Mouse (Mus musculus): ENCODE results near the gene Hook1.
A peak's percentile ranks its signal among the peaks of the same experiment; 100 is the strongest.
"Not testable (repeated sequence)": the region's sequence is repeated elsewhere in the genome, so short reads cannot be mapped to it uniquely, and the experiment has no call there.

Gene Hook1

DNA sequence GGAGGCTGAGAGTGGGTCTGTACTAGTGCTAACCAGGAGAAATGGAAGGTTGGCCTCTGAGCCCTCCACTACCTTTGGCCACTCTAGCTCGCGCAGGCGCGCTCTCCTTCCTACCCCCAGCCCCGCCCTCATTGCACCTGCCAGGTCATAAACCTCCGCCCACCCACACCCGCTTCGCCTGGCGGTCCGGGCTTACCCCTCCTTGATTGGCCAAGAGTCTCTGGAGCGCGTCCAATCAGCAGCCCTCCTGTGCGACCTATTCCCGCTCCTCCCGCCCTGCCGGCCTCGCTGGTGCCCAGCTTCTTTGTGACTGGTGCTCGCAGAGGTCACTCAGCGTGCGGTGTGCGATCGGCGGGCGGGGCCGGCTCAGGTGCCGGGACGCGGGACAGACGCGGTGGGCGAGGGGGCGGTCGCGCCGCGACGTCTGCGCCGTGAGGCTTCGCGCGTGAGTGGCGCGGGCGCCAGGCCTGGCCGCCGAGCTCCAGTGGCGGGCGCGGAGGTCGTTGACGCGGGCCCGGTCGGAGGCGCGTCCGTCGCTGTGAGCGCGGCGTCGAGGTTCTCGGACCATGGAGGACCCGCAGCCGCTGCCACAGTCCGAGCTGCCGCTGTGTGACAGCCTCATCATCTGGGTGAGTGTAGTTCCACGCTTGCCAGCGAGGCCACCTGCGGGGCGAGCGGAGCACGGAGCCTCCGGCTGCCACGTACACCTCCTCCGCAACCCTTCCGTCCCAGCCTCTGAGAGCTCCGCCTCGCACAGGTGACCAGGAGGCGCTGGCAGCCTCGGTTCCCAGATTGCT, at the start of gene Hook1:
Gene Hook1 (plus strand): TSS at position 313 of the 797 bp plus-strand sequence.
- peak; percentile 90 for DNase-seq (ENCODE audit: low read depth, low spot score)

DNA sequence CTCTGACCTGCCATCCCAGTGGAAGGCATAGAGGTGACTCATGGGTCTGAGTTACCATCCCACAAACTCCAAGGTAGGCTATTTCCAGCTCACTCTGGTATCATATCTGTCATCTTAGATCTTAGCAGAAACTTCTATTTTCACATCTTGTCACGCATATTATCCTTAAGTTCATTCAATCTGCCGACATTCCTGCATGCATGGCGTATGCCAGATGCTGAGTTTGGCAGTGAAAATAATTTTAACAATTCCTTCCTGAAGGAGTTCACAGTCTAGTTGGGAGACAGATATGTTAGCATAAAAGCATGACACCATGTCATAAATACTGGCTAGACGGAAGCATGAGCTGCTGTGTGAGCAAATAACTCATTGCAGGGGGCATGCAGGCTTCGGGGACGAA, 49.3 kb upstream of the Hook1 start:
- DNase-seq (ENCODE audit: low read depth, low spot score) = no peak

DNA sequence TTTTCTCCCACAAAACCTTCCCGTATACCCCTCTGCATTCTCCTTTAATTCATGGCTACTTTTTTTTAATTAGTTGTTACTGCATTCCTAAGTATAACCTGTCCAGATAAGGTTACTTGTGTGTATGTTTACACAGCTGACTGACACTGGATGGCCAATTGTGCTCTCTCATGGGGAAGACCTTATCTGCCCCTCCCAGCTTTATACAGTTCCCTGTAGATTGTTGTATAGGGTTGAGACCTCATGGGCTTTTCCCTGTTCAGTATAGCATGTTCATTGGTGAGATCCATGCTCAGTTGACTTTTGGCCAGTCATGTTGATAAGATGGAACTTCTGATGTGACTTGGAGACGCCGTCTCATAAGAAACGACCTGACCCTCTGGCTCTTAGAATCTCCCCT, 46.6 kb upstream of the Hook1 start:
- DNase-seq (ENCODE audit: low read depth, low spot score) = no peak

DNA sequence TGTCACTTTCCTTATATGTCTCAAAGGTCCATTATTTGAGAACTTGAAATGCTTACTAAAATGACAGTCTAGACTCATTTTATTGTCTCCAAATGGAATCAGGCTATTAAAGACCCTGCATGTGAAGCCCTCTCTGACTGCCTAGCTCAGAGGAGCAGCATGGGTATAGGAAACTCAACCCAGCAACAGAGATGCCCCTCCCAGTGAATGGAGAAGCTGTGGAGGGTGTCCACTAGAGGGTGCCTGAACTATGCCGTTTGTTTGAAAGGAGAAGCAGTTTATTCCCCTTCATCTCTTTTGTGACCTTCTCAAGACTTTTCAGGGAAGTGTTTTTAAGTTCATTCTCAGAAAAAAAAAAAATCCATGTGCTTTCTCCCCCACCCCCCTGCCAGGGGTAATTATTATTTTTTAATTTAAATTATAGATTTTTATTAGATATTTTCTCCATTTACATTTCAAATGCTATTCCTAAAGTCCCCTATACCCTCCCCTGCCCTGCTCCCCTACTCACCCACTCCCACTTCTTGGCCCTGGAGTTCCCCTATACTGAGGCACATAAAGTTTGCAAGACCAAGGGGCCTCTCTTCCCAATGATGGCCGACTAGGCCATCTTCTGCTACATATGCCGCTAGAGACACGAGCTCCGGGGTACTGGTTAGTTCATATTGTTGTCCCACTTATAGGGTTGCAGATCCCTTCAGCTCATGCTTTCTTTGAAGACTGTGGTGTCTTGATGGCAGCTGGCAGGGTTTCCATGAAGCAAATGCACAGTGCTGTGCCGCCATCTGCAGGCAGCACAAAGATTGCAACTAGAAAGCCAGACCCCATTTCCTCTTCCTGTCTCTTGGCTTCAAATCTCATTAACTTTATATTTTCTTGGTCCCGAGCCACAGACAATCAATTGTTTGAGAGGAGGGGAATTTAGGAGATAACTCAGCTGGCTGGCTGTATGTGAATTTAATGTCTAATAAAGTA, 42.5 kb upstream of the Hook1 start:
- peak; percentile 56 for DNase-seq (ENCODE audit: low read depth, low spot score)

DNA sequence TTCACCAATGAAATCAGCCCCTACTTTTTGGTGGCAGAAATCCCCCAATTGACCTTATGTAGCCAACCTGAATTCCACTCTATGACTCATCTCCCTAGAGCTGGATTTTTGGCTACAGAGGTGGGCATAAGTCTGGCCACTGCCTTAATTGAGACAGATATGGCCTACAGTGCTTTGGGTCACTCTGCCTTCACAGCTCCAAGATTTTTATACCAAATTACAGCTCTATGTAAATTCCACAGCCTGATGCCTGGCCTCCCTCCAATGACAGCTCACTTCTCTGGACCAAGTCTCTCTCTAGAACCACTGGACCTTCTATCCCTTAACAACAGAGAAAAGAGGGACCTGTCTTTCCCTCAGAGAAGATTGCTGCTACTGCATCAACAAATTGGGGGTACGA, 38.2 kb upstream of the Hook1 start:
- no peak for DNase-seq (ENCODE audit: low read depth, low spot score)

DNA sequence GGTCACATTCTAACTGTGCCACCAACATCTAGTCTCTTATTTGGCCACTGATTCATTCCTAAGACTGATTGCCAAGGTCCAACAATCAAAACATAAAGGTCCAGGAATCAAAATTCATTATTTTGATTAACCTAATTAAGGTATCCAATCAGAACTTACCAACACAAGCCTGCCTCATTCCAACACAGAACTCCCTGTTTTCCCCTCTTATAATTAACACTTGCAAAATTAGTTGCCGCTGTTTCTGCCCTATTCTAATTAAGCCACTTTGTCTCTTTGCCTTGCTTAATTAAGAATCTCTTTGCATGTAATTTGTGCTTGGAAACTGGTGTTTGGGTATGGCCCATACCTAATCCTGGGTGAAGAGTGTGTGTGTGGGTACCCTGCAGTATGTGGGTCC, 37.1 kb upstream of the Hook1 start:
- no peak for DNase-seq (ENCODE audit: low read depth, low spot score)

DNA sequence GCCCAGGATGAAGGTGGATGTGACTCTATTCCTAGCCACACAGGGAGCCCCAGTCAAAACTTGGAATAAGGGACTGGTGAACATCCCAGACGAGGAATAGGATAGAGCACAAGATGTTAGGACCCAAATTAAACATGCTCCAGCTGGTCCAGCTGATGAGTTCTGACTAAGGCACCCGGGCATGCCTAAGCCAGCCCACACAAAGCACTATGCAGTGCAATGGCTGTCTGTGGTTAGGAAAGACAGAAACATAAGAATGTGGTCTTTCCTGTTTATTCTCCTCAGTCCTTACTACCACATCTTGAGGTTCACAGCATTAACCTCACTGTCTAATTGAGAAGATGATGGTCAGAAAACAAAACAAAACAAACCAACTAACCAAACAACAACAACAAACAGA, 35.7 kb upstream of the Hook1 start:
- DNase-seq (ENCODE audit: low read depth, low spot score) = no peak

DNA sequence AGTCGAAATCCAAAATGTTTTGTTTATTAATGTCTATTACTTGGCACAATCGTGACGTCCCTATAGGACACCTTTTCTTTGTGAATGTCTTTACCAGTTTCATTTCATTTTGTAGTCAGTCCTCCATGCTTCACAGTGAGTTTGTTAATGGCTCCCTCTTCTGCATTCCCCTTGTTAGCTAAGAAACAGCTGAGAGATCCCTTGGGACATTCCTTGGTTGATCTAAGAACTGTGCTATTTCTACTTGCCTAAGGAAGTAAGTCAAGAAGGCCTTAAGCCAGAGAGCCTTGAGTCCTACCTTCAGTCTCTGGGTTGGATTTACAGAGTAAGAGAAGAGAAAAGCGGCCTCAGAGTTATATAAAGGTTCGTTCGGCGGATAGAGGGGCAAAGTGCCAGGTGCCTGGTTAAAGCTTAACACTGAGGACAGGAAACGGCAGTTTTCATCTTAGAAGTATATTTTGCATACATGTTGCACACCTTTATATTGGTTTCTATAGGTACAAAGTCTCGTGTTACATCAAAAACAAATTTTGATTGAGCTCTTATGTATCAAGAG, 33.2 kb upstream of the Hook1 start:
- no peak for DNase-seq (ENCODE audit: low read depth, low spot score)

DNA sequence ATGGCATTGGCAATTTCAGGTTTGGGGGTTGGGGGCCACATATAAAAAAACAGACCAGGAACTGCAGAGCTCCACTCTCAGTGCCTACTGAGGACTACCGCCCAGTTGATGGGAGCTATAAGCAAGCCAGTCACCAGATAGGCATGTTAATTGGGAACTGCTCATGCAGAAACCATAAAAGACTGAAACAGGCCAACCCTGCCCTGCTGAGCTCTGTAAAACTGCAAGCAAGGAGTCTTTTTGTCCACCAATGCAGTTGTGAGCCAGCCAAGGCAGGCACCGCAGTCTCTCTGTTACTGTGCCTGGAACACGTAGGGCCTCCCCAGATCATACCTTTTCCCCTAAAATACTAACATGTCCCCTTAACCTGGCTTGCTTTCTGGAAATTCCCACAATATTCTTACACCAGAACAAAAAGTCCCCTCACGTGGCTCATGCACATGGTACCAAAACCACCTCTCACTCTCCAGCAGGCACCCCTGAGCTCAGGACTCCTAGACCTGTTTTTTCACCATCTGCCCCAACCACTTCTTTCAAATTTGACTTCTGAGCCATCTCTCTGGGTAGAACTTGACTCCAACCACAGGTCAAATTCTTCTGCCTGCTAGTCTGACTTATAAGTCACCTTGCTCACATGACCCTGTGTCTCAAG, 32.5 kb upstream of the Hook1 start:
- no peak for DNase-seq (ENCODE audit: low read depth, low spot score)

DNA sequence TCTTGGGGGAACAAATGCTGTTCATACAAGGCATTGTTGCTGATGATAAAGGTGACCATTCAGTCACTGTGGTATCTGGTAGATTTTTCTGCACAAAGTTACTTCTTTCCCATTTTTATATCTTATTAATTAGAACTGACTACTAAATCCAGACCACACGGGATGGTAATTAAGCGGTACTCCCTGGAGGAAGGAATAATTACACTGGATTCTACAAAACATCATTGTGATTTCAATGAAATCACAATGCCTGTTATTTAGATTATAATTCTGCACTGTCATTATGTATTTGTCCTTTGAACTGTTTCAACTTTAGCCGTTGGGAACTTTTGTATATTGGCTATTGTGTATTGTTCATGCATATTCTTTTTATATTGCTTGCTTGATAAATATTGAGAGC, 28.3 kb upstream of the Hook1 start:
- DNase-seq (ENCODE audit: low read depth, low spot score) = no peak

DNA sequence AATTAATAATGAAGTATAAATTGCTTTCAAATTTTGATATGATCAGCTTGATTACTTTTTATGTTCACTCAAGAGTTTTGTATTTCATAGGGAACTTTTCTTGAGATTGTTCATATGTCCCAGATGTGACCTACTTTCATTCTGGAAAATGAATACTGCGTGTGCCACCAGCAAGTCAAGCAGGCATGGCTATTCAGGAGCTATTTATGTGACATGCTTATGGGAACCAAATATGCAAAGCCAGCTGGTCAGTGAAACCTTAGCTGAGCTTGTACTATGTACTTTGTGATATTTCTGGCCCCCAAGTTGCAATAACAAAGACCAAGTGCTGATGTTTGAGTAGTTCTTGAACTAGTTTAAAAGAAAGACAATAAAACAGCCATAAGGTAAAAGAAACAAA, 19.1 kb upstream of the Hook1 start:
- no peak for DNase-seq (ENCODE audit: low read depth, low spot score)

DNA sequence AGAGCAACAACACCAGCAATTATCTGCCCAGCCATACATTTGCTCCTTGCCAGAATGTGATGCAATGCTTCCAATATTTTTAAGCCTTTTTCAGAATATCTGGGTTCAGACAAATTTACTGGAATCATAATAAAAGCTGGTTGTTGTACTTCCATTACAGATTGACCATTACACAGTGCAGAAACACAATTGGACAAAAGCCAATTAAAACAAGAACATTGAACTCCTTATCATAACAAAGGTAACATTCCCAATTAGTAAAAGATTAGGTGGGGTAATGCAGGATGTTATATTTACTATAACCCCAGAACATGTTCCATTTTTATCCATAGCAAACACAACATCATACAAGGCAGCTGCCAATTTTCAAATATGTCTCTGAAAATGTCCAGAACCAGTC, 13.7 kb upstream of the Hook1 start:
- no peak for DNase-seq (ENCODE audit: low read depth, low spot score)

DNA sequence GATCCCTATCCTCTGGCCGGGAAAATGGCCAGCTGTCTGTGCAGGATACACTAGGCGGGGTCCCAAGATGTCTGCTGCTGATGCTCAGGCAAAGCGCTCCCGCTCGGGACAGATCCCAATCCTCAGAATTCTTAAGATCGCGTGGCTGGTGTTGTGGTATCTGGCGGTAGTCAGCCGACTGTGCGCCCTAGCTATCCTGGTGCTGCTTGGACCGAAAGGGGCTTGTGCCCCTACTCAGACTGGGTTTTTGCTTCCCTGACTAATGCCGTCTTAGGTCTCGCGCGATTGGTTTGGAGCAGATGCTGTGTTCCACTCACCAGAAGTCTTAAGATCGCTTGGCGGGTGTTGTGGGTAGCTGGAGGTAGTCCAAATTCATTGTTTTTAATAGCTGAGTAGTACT, 15.2 kb downstream of the Hook1 start:
- DNase-seq (ENCODE audit: low read depth, low spot score) = not testable (repeated sequence)

DNA sequence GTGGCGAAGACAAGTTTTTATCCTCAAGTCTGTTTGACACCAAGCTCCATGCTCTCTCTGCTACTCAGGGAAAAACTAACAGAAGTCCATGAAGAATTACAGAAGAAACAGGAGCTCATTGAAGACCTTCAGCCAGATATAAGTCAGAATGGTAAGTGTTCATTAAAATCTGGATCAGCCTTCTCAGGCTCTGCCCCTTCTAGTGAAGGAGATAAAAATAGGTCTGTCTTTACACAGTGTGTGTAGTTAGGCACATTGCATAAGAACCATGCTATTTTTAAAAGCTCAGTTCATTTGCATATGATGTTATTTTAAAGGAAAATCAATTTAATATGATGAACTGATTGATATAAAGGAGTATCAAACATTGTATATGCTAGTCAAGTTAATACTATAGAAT, 49.8 kb downstream of the Hook1 start:
- no peak for DNase-seq (ENCODE audit: low read depth, low spot score)

DNA sequence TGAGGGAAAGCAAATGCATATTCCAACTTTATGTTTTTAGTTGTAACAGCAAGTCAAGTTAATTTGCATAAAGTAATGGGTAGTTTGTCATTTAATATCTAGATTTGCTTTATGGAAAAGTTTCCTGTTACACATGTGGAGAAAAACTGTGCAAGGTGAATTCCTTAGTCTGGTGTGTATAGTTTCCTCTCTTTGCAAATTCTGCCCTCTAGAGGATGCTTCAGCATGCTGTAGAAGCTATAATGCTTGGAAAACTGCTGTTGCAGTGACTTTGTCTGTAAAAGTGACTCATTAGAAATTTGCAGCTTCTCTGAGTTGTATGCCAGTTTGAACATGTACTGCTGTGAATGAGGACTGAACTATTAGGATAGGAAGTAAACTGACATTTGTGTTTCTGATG, 55.8 kb downstream of the Hook1 start:
- no peak for DNase-seq (ENCODE audit: low read depth, low spot score)

DNA sequence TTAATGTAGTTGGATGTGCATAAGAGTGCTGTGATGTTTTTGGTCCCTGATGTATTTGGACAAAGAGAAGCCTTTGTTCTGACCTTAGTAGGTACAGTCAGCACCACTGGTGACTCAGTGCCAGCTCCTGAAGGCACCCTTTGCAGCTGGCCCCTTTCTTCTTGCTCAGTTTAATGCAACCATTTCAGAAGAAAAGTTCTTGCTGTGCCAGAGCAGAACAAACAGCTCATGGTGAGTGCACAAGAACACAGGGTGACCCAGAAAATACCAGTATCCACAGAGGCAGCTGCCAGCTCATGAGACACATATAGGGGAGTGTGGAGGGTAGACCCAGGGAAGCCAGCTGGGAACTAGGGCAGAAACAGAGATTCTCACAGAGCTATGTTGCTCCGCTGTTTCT, 61.4 kb downstream of the Hook1 start:
- no peak for DNase-seq (ENCODE audit: low read depth, low spot score)

DNA sequence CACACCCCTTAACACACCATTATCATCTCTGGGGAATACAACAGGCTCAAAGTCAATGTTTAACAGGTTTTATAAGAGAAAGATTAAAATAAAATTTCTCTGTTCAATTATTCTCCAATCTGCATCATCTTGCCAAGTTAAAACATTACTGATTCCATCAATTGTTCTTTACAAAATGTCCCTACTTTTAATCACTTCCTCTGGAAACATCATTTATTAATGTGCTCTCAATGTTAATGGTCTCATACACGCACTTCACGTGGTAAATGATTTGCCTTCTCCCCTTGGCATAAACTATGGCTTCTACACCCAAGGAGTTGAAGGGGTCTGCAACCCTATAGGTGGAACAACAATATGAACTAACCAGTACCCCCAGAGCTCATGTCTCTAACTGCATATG, 93.1 kb downstream of the Hook1 start:
- no peak for DNase-seq (ENCODE audit: low read depth, low spot score)

DNA sequence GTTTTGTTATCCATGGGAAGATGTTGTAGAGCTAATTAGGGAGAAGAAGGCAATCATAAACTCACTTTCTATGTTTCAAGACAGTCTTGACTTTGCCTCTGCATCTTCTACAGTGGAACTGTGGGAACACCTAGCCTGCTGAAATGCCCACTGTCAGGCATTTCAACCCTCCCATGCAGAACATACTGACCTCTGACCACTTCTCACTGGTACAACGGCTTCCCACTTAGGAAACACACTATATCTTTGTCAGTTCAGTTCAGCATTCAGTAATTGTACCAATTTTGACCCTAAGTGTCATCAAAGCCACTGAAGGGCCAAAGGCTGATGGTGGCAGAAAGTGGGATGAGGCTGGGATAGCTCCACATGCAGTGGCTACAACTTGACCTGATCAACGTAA, 95.0 kb downstream of the Hook1 start:
- no peak for DNase-seq (ENCODE audit: low read depth, low spot score)

Measured in brain, embryonic 18.5 days (tissue).